Mouse (Mus musculus) adrenal gland, adult 18-20 months (tissue): ENCODE data around the gene Fxr2. TPM values are rescaled to one million over a fixed set of nuclear protein-coding genes. Genes with fewer than 3 reads are reported as not detected.

Source experiments
- DNase-seq, 2 experiments: peaks; one replicate each; pipeline ENCODE4 v3.0.0; 2021 to 2022; ENCODE audit warnings: low spot score in 2 of 2
- total RNA-seq, 2 experiments: library from RNA; stranded (reverse); gene quantifications; 1 replicate in 1 of 2; 2 replicates in 1 of 2; pipeline ENCODE4 v1.2.3; 2021

Gene Fxr2
- total RNA-seq, 2 experiments from 2014 or later, result 83.5 to 90.2 TPM

- DNase-seq, result no peak
Observed at GRCm38 (mm10) chr11:69656617-69657461, 24.0 kb downstream of the Fxr2 start.

GRCm38 (mm10) chr11:69657462-69657881, 24.7 kb downstream of the Fxr2 start:
- no peak for DNase-seq

GRCm38 (mm10) chr11:69661221-69661881, 28.6 kb downstream of the Fxr2 start:
- DNase-seq, result no peak

GRCm38 (mm10) chr11:69662213-69662966, 29.6 kb downstream of the Fxr2 start, which contains the start of gene Mpdu1:
Mpdu1 (minus strand) TSS chr11:69662642.
- DNase-seq, result peak; percentile 88 to 89

GRCm38 (mm10) chr11:69662967-69663671, 30.3 kb downstream of the Fxr2 start:
- DNase-seq, result no peak

GRCm38 (mm10) chr11:69663795-69664194, 31.0 kb downstream of the Fxr2 start:
- DNase-seq, result no peak

GRCm38 (mm10) chr11:69664841-69665240, 32.1 kb downstream of the Fxr2 start:
- DNase-seq, result no peak

- DNase-seq, result no peak
Observed at GRCm38 (mm10) chr11:69665457-69665960, 32.7 kb downstream of the Fxr2 start.

GRCm38 (mm10) chr11:69665961-69666664, 33.3 kb downstream of the Fxr2 start, which contains the start of gene Cd68:
Cd68 (minus strand) TSS chr11:69666153.
- DNase-seq, result no peak

- DNase-seq, result no peak
Observed at GRCm38 (mm10) chr11:69666665-69667005, 33.8 kb downstream of the Fxr2 start.

GRCm38 (mm10) chr11:69670786-69671725, 38.3 kb downstream of the Fxr2 start:
- DNase-seq, result peak; percentile 96

GRCm38 (mm10) chr11:69671726-69672124, 38.9 kb downstream of the Fxr2 start:
- peak; percentile 49 to 54 for DNase-seq

GRCm38 (mm10) chr11:69672211-69672706, 39.5 kb downstream of the Fxr2 start, which contains the start of gene Eif4a1:
Eif4a1 (minus strand) TSS chr11:69672423.
- DNase-seq, result peak; percentile 97 to 98

- no peak for DNase-seq
Observed at GRCm38 (mm10) chr11:69679144-69679543, 46.4 kb downstream of the Fxr2 start.

- DNase-seq, result no peak
Observed at GRCm38 (mm10) chr11:69680136-69680855, 47.5 kb downstream of the Fxr2 start.

- peak; percentile 95 for DNase-seq
Observed at GRCm38 (mm10) chr11:69681314-69682208, 48.8 kb downstream of the Fxr2 start, which contains the start of gene Senp3. Senp3 (minus strand) TSS chr11:69682084.
